Mouse (Mus musculus): Measurements from ENCODE around the gene Taf6l. TPM values are rescaled to one million over a fixed set of nuclear protein-coding genes. Genes with fewer than 3 reads are reported as not detected.
A peak's percentile ranks its signal among the peaks of the same experiment; 100 is the strongest.
"Not testable (repeated sequence)": the region's sequence is repeated elsewhere in the genome, so short reads cannot be mapped to it uniquely, and the experiment has no call there.

Taf6l gene
- total and polyA plus RNA-seq, 3 experiments = 20.4 to 25.7 (median 25.5) TPM

DNA sequence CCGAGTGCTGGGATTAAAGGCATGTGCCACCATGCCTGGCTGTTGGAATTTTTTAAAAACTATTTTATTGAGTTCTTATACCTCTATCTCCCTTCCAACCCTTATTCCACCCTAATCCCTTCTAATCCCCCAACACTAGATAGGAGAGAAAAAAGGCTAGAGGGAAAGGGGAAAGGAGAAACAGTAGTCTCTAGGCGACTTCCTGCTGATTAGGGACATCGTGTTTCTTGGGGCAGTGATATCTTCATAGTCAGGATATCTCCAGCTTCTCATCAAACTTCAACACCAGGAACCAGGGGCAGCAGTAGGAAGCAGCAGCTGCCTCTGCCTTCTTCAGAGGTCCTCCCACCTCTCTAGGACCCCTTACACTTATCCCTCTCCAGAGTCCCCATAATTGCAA lies 51.9 kb downstream of the Taf6l start:
- no peak for DNase-seq (ENCODE audit: extremely low read depth)
- Histone ChIP-seq H3K9me3 (replicated peaks; ENCODE audit: low read length) (peaks cover 5% of the 10 kb centered on the region), H3K27me3 (replicated peaks) (no peaks in the 10 kb centered on the region), H3K4me1 (ENCODE audit: control insufficient read depth in 1 of 2, insufficient read depth in 2 of 2) (peaks cover 2 to 24% of the 10 kb centered on the region in 2 experiments; a peak in 2 of 4 replicates), H3K79me2 (replicated peaks; ENCODE audit: control insufficient read depth, extremely low read depth, insufficient read depth, poor library complexity, severe bottlenecking) (peaks cover 21% of the 10 kb centered on the region), H3K27ac (ENCODE audit: insufficient read depth, low read depth) (no peak overlapping the region), H3K4me3 (replicated peaks in 1 of 3; ENCODE audit: low read depth in 2 of 3, low read length in 2 of 3, poor library complexity in 1 of 3) (no peak overlapping the region), H3K36me3 (replicated peaks in 1 of 2; ENCODE audit: control insufficient read depth in 1 of 2, insufficient read depth in 1 of 2, low read length in 1 of 2) (peaks cover 22 to 25% of the 10 kb centered on the region in 2 experiments), H3K9ac (ENCODE audit: insufficient read depth, low read depth) (no peak overlapping the region), H3K4me2 (ENCODE audit: insufficient read depth, low read depth, poor library complexity, severe bottlenecking) (no peak overlapping the region)
- TF ChIP-seq EP300 (IDR thresholded peaks at IDR 0.05; ENCODE audit: low read length) (no peak), SIN3A (IDR thresholded peaks at IDR 0.05; ENCODE audit: low read length) (no peak), CTCF (conservative IDR thresholded peaks at IDR 0.05 in 1 of 2, IDR thresholded peaks at IDR 0.05 in 1 of 2; ENCODE audit: low read depth in 2 of 2, low read length in 2 of 2) (no peak), GABPA (IDR thresholded peaks at IDR 0.05; ENCODE audit: insufficient replicate concordance, low read depth, low read length) (no peak), MAX (IDR thresholded peaks at IDR 0.05; ENCODE audit: low read length) (no peak), ETS1 (conservative IDR thresholded peaks at IDR 0.05; ENCODE audit: low read depth, low read length) (no peak), ELF1 (IDR thresholded peaks at IDR 0.05; ENCODE audit: low read depth, low read length) (no peak), TBP (conservative IDR thresholded peaks at IDR 0.05; ENCODE audit: low read depth, low read length) (no peak), HCFC1 (IDR thresholded peaks at IDR 0.05; ENCODE audit: low read depth, low read length) (no peak)
- dilution Hi-C loops (cut with MboI; ENCODE audit: extremely low pct_ligation_motif_present, extremely low pct_unique_long_range_greater_than_20kb, low sequenced_read_pairs) = no loop called here
- in situ Hi-C loops (cut with MboI; ENCODE audit: low pct_ligation_motif_present, low pct_unique_long_range_greater_than_20kb, low sequenced_read_pairs) = loop anchor here (25.0 kb wide), 1 partner anchor 378 kb away; no protein-coding TSS in a partner anchor

DNA sequence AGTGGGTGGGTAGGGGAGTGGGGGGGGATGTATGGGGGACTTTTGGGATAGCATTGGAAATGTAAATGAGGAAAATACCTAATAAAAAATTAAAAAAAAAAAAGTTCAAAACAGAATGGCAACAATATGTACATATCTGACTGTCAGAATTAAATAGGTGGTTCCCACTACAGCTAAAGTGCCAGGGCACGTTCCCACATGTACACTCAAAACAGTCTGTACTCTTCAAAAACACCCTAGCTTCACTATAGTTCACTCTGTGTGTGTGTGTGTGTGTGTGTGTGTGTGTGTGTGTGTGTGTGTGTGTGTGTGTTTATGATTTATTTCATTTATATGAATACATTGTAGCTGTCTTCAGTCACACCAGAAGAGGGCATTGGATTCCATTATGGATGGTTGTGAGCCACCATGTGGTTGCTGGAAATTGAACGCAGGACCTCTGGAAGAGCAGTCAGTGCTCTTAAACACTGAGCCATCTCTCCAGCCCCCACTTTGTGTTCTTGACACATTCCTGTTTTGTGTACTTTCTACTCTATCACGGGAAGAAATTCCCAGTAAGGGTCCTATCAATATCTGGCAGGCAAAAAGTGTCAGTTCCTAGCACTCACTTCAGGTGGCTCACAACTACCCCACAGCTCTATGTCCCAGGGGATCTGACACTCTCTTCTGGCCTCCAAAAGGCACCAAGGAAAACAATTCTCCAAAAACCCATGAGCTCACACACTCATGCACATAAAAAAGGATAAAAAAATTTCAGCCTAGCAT lies 57.7 kb downstream of the Taf6l start:
- dilution Hi-C loops (cut with MboI; ENCODE audit: extremely low pct_ligation_motif_present, extremely low pct_unique_long_range_greater_than_20kb, low sequenced_read_pairs); H3K4me2 ChIP-seq (ENCODE audit: insufficient read depth, low read depth, poor library complexity, severe bottlenecking); H3K27me3 ChIP-seq (replicated peaks); H3K9me3 ChIP-seq (replicated peaks; ENCODE audit: low read length); H3K9ac ChIP-seq (ENCODE audit: insufficient read depth, low read depth); H3K4me3 ChIP-seq (replicated peaks in 1 of 3; ENCODE audit: low read depth in 2 of 3, low read length in 2 of 3, poor library complexity in 1 of 3); DNase-seq (ENCODE audit: extremely low read depth); H3K27ac ChIP-seq (ENCODE audit: insufficient read depth, low read depth): not testable (repeated sequence)
- Histone ChIP-seq H3K36me3 (replicated peaks in 1 of 2; ENCODE audit: control insufficient read depth in 1 of 2, insufficient read depth in 1 of 2, low read length in 1 of 2) (peaks cover 26 to 34% of the 10 kb centered on the region in 2 experiments), H3K79me2 (replicated peaks; ENCODE audit: control insufficient read depth, extremely low read depth, insufficient read depth, poor library complexity, severe bottlenecking) (peaks cover 25% of the 10 kb centered on the region), H3K4me1 (ENCODE audit: control insufficient read depth in 1 of 2, insufficient read depth in 2 of 2) (peaks cover 2 to 16% of the 10 kb centered on the region in 2 experiments; a peak in 3 of 4 replicates)
- peak in 1 of 2 experiments; percentile 23; a peak in 1 of 4 replicates for TF ChIP-seq CTCF (conservative IDR thresholded peaks at IDR 0.05 in 1 of 2, IDR thresholded peaks at IDR 0.05 in 1 of 2; ENCODE audit: low read depth in 2 of 2, low read length in 2 of 2)
- 0 out of 2 replicates have a peak, but pooled peaks have one; percentile 30 for TF ChIP-seq ZMIZ1 (IDR thresholded peaks at IDR 0.05; ENCODE audit: low read depth, low read length)
- in situ Hi-C loops (cut with MboI; ENCODE audit: low pct_ligation_motif_present, low pct_unique_long_range_greater_than_20kb, low sequenced_read_pairs) = loop anchor here (25.0 kb wide), 1 partner anchor 384 kb away; no protein-coding TSS in a partner anchor

Measured in CH12.LX (cell line).